ENCODE assay signal across 30 mouse cellular contexts in genomic region chr2:59973104-59973641, GRCm38 (mm10).
DNase-seq lines count a peak whose midpoint lies in the region; ATAC-seq lines count a peak whose summit lies in the region.
"Had no signal": no experiment of that assay in that cellular context is flagged by ENCODE, and none has a peak within 500 bp of the region (broad histone marks: within the 10 kb centered on the region; RNA-seq: fewer than 3 reads in every experiment).

No protein-coding gene starts in this region.

- peak overlapping the region; percentile 30 to 71 for H3K27ac ChIP-seq in heart, embryonic 14.5 days (replicated peaks in 1 of 2; ENCODE audit: control insufficient read depth in 1 of 2, insufficient read depth in 1 of 2, low read depth in 2 of 2, low read length in 2 of 2)
- H3K27ac ChIP-seq in liver, embryonic 12.5 days, result peak overlapping the region; percentile 47; the same call in 1 of the 2 replicates
- H3K27ac ChIP-seq: gastrocnemius, adult 2 months; hindbrain, embryonic 10.5 days; hindbrain, embryonic 15.5 days; layer of hippocampus, adult 2 months; left cerebral cortex, adult 2 months; limb, embryonic 13.5 days; midbrain, embryonic 13.5 days; neural tube, embryonic 13.5 days had no signal

- no peak for ATAC-seq in heart, embryonic 14.5 days (ENCODE audit: insufficient number of reproducible peaks, insufficient read depth, low FRiP score, low read depth)
- peak; percentile 73 for ATAC-seq in liver, embryonic 12.5 days
- ATAC-seq: forebrain, embryonic 16.5 days; inflammation-experienced regulatory T-cells, adult 6 months; midbrain, embryonic 13.5 days had no signal

- no peaks in the 10 kb centered on the region for H3K9me3 ChIP-seq in heart, embryonic 14.5 days (ENCODE audit: control insufficient read depth, low read length)
- H3K9me3 ChIP-seq in liver, embryonic 12.5 days (replicated peaks), result no peaks in the 10 kb centered on the region
- H3K9me3 ChIP-seq: hindbrain, embryonic 10.5 days; hindbrain, embryonic 15.5 days; limb, embryonic 13.5 days; megakaryocyte, embryonic 14.5 days; midbrain, embryonic 13.5 days; neural tube, embryonic 13.5 days had no signal

- WGBS in heart, embryonic 14.5 days, result 20% methylated on average over 4 of the region's 4 CpGs
- 34% methylated on average over 4 of the region's 4 CpGs for whole genome bisulfite sequencing in liver, embryonic 12.5 days (ENCODE audit: insufficient replicate concordance)

- peaks cover 30% of the 10 kb centered on the region for H3K36me3 ChIP-seq in heart, embryonic 14.5 days (ENCODE audit: control insufficient read depth, insufficient read depth, low read length)
- H3K36me3 ChIP-seq in liver, embryonic 12.5 days, result peaks cover 31% of the 10 kb centered on the region

- no peaks in the 10 kb centered on the region for H3K27me3 ChIP-seq in heart, embryonic 14.5 days (ENCODE audit: control insufficient read depth, insufficient read depth, low read length)
- H3K27me3 ChIP-seq in liver, embryonic 12.5 days (replicated peaks), result no peaks in the 10 kb centered on the region
- H3K27me3 ChIP-seq: CH12.LX; hindbrain, embryonic 15.5 days; limb, embryonic 13.5 days; megakaryocyte, embryonic 14.5 days; midbrain, embryonic 13.5 days; neural tube, embryonic 13.5 days had no signal

- H3K4me2 ChIP-seq in heart, embryonic 14.5 days (ENCODE audit: low read length), result peak overlapping the region; percentile 48
- H3K4me2 ChIP-seq in liver, embryonic 12.5 days, result peak overlapping the region; percentile 28
- H3K4me2 ChIP-seq: hindbrain, embryonic 15.5 days; limb, embryonic 13.5 days; midbrain, embryonic 13.5 days; neural tube, embryonic 13.5 days had no signal

- no peak overlapping the region for H3K4me3 ChIP-seq in heart, embryonic 14.5 days (ENCODE audit: control insufficient read depth in 1 of 2, insufficient read depth in 1 of 2, low read depth in 1 of 2, low read length in 2 of 2)
- no peak overlapping the region for H3K4me3 ChIP-seq in liver, embryonic 12.5 days
- H3K4me3 ChIP-seq: erythroblast, embryonic 14.5 days; gastrocnemius, adult 2 months; hindbrain, embryonic 10.5 days; hindbrain, embryonic 15.5 days; layer of hippocampus, adult 2 months; left cerebral cortex, adult 2 months; limb, embryonic 13.5 days; megakaryocyte, embryonic 14.5 days; midbrain, embryonic 13.5 days; neural tube, embryonic 13.5 days had no signal

- DNase-seq in heart, adult 11 months, result peak; percentile 73
- no peak for DNase-seq in heart, adult 8-10 months (ENCODE audit: low spot score)
- DNase-seq in heart, postnatal 25 days (ENCODE audit: low spot score), result no peak
- DNase-seq in liver, result no peak
- DNase-seq in right cerebral cortex, postnatal 36 days (ENCODE audit: low spot score in 2 of 2), result no peak
- no peak for DNase-seq in adipocyte (ENCODE audit: low spot score)
- DNase-seq: adrenal gland, postnatal 10 days; cerebellum, adult 11 months; cerebellum, postnatal 10 days; gastrocnemius, adult 2 months; gastrocnemius, postnatal 36 days; kidney, adult 18-20 months; kidney, postnatal 36 days; lung, postnatal 36 days; thymus, adult 2 months; thymus, postnatal 36 days had no signal

- no peak overlapping the region for H3K9ac ChIP-seq in heart, embryonic 14.5 days (ENCODE audit: low read length)
- H3K9ac ChIP-seq in liver, embryonic 12.5 days, result peak overlapping the region; percentile 19; the same call in 1 of the 2 replicates
- H3K9ac ChIP-seq: hindbrain, embryonic 15.5 days; limb, embryonic 13.5 days; midbrain, embryonic 13.5 days; neural tube, embryonic 13.5 days had no signal

- intact Hi-C loops in heart, postnatal 25 days (cut with DNase I), result no loop called here

- peaks cover 14 to 32% of the 10 kb centered on the region in 2 experiments for H3K4me1 ChIP-seq in heart, embryonic 14.5 days (ENCODE audit: control insufficient read depth in 2 of 2, insufficient read depth in 2 of 2, low read length in 2 of 2)
- peaks cover 27% of the 10 kb centered on the region for H3K4me1 ChIP-seq in liver, embryonic 12.5 days
- H3K4me1 ChIP-seq: hindbrain, embryonic 10.5 days; hindbrain, embryonic 15.5 days had no signal
